Mouse (Mus musculus) kidney, embryonic 16.5 days (tissue): Measurements from ENCODE around the gene Etfb. TPM values are rescaled to one million over a fixed set of nuclear protein-coding genes. Genes with fewer than 3 reads are reported as not detected.

ENCODE experiments used
- ATAC-seq: fragments of 200-750 bp; cut with Nextera tagmentation; 2 replicates; pipeline ENCODE4 v1.8.0; 2017; ENCODE audit warnings: moderate TSS enrichment; ENCODE audit not compliant: low FRiP score, low TSS enrichment
- H3K27ac ChIP-seq: fragments of 300-500 bp; sonication (generic); 2 replicates; pipeline ENCODE4 v1.5.1; 2014; ENCODE audit warnings: low read length
- H3K27me3 ChIP-seq: fragments of 300-500 bp; sonication (generic); 2 replicates; pipeline ENCODE4 v1.6.1; 2014; ENCODE audit warnings: low read length, control low read depth, mixed read lengths; ENCODE audit not compliant: insufficient read depth
- H3K36me3 ChIP-seq: fragments of 300-500 bp; sonication (generic); 2 replicates; pipeline ENCODE4 v1.6.1; 2014; ENCODE audit warnings: low read length, control low read depth, mixed read lengths; ENCODE audit not compliant: insufficient read depth
- H3K4me1 ChIP-seq: fragments of 300-500 bp; sonication (generic); 2 replicates; pipeline ENCODE4 v1.6.1; 2014; ENCODE audit warnings: low read length, control low read depth, mixed read lengths; ENCODE audit not compliant: insufficient read depth
- H3K4me2 ChIP-seq: fragments of 300-500 bp; sonication (generic); replicated peaks from 2 replicates; pipeline ENCODE4 v1.6.1; 2014; ENCODE audit warnings: low read depth, low read length
- H3K4me3 ChIP-seq: fragments of 300-500 bp; sonication (generic); 2 replicates; pipeline ENCODE4 v1.5.1; 2014; ENCODE audit warnings: mild to moderate bottlenecking, low read length
- H3K9ac ChIP-seq: fragments of 300-500 bp; sonication (generic); replicated peaks from 2 replicates; pipeline ENCODE4 v1.6.1; 2014; ENCODE audit warnings: low read length
- H3K9me3 ChIP-seq: fragments of 300-500 bp; sonication (generic); 2 replicates; pipeline ENCODE4 v1.6.1; 2016; ENCODE audit warnings: low read length, control low read depth
- WGBS: fragments of 180-500 bp; shearing (Covaris S2); extraction: QIAGEN DNeasy Blood & Tissue Kit; methylation state at CpG from one replicate; pipeline ENCODE4 v1.1.7; 2014; 5-methylcytosine and 5-hydroxymethylcytosine counted together
- microRNA-seq: library from miRNA; unstranded; fragments of <30 nt; microRNA quantifications from one replicate; pipeline ENCODE4, GENCODE M21; 2016
- polyA plus RNA-seq: library from polyadenylated mRNA; unstranded; fragments of >200 nt; fragmentation: Nextera tagmentation; extraction: Ambion mirVana; gene quantifications from 2 replicates; pipeline ENCODE4 v1.2.1, GENCODE M21; 2015

The Etfb gene
- polyA plus RNA-seq, 1 experiment from 2014 or later, result 436 TPM

DNA sequence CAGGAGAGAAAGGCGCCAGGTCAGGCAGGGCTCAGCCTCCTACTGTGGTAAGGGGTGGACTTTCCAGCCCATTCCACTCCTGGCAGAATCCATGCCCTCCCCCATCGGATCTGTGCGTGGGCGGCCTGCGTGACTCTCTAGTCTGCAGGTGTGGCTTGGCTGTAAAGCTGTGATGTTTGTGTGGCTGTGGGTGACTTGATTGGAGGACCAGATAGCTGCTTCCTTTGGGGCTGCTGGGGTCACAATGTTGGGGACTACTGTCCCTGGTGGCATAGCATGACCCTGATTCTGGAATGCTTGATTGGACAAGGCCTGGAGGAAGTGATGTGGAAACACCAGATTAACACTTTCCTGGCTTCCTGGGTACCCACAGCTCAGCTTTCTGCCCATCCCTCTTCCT lies 44.8 kb downstream of the Etfb start:
- Histone ChIP-seq H3K4me3 (no peak overlapping the region), H3K27ac (no peak overlapping the region), H3K9me3 (no peaks in the 10 kb centered on the region), H3K9ac (no peak overlapping the region), H3K4me2 (no peak overlapping the region), H3K36me3 (no peaks in the 10 kb centered on the region), H3K4me1 (peaks cover 6% of the 10 kb centered on the region; the same call in 1 of the 2 replicates), H3K27me3 (peaks cover 9% of the 10 kb centered on the region; the same call in 1 of the 2 replicates)
- WGBS, result 30% methylated on average over 5 of the region's 5 CpGs
- ATAC-seq, result 0 out of 2 replicates have a peak, but pooled peaks have one; percentile 3

DNA sequence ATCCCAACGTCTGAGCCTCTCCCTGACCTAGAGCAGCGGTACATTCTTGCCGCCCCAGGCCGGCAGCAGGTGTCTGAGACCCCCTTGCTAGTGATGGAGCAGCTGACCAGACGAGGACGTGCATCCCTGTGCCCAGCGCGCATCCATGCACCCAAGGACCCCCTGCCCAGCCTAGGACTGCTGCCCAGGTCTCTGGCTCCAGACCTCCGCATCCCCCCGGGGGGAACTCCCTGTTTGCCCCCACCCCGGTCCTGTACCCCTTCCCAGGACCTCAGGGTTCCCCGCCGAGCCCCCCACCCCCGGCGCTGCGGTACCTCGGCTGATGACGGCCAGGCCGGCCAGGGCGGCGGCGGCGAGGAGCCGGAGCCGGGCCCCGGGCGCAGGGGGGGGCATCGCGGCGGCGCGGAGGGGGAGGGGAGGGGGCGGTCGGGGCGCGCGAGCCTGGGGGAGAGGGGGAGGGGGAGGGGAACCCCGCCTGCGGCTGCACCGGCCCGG lies 45.8 kb downstream of the Etfb start, which contains the start of gene Iglon5:
Iglon5 (minus strand) TSS at position 445 of the 495 bp plus-strand sequence.
- peak within 1 kb of the TSS; percentile 49 for H3K4me3 ChIP-seq
- under 1% methylated on average over 10 of the region's 41 CpGs for WGBS
- H3K9ac ChIP-seq, result peak within 1 kb of the TSS; percentile 66
- ATAC-seq, result peak; percentile 46
- H3K4me1 ChIP-seq, result peaks cover 6% of the 10 kb centered on the region; the same call in 1 of the 2 replicates
- no peaks in the 10 kb centered on the region for H3K9me3 ChIP-seq
- H3K36me3 ChIP-seq, result no peaks in the 10 kb centered on the region
- H3K4me2 ChIP-seq, result peak within 1 kb of the TSS; percentile 79
- no peak within 1 kb of the TSS for H3K27ac ChIP-seq
- H3K27me3 ChIP-seq, result peaks cover 9% of the 10 kb centered on the region; the same call in 1 of the 2 replicates

DNA sequence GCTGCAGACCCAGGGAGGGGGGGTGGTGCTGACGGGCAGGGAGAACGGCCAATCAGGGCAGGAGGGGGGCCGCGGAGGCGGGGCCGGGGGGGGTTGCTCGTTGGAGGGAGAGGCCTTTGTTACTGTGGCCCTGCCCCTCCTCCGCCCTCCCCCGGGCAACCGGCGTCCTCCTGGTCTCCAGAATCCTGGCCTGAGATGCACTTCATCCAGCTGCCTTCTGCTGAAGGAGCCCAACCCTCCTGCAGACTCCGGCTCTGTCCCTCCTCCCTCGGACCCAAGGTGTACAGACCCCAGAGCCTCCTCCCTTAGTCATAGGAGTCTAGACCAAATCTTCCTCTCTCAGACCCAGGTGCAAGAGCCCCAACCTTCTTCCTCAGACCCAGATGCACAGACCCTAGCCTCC lies 46.3 kb downstream of the Etfb start:
- H3K4me2 ChIP-seq, result peak overlapping the region; percentile 79
- no peaks in the 10 kb centered on the region for H3K36me3 ChIP-seq
- H3K4me1 ChIP-seq, result peaks cover 6% of the 10 kb centered on the region; the same call in 1 of the 2 replicates
- H3K9me3 ChIP-seq, result no peaks in the 10 kb centered on the region
- H3K27ac ChIP-seq, result no peak overlapping the region
- peak overlapping the region; percentile 49 for H3K4me3 ChIP-seq
- peaks cover 11% of the 10 kb centered on the region; the same call in 1 of the 2 replicates for H3K27me3 ChIP-seq
- ATAC-seq, result peak; percentile 79
- H3K9ac ChIP-seq, result peak overlapping the region; percentile 66
- 0% methylated on average over 6 of the region's 13 CpGs for WGBS

DNA sequence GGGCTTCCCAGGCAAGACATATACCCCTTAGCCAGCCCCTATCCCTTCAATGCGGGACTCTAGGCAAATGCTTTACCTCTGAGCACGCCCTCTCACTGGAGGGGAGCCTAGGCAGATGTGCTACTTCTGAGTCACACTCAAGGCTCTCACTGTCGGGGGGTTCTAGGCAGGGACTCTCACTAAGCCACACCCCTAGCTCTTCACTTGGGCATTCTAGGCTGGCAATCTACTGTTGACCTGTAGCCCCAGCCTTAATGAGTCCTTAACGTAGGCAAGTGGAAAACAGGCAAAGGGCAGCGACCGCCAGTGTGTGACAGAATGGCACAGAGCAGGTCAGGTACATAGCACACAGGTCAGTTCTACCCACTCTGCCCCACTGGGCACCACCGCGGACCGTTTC lies 47.0 kb downstream of the Etfb start:
- Histone ChIP-seq H3K4me2 (no peak overlapping the region), H3K36me3 (no peaks in the 10 kb centered on the region), H3K9ac (no peak overlapping the region), H3K27ac (no peak overlapping the region), H3K9me3 (no peaks in the 10 kb centered on the region), H3K4me3 (no peak overlapping the region), H3K27me3 (peaks cover 13% of the 10 kb centered on the region; the same call in 1 of the 2 replicates), H3K4me1 (peaks cover 6% of the 10 kb centered on the region; the same call in 1 of the 2 replicates)
- 53% methylated on average over 9 of the region's 9 CpGs for WGBS
- no peak for ATAC-seq

DNA sequence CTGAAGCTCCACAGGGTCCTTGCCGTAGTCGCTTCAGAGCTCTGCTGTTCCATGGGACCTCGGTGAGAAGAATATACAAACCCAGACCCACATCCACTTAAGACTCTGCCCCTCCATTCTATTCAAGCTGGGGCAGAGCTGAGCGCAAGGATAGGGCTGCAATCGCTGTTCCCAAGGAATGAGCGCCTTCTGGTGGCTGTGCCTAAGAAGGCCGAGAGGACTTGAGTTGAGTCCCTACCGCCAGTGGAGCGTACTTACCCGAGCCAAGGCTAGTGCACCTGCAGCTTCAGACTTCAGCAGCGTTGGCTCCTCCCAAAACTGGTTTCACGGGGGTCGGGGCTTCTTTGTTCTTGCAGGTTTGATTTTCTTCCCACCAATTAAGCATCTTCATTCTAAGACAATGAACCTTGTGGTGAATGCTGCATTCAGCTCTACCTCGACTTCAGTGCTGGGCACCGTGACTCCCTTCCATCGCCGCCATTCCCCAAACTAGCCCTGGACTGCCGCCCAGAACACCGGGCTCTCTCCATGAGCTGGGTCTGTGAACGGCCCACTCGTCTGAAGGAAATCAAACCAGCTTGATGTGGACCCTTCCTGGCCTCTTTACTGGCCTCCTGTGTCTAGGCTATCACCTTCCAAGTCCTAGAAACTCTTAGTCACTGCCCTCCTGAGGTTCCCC lies 51.6 kb downstream of the Etfb start:
- ATAC-seq, result peak; percentile 66; the same call in 1 of the 2 replicates
- Histone ChIP-seq H3K27me3 (peaks cover 9% of the 10 kb centered on the region; the same call in 1 of the 2 replicates), H3K9me3 (peaks cover 10% of the 10 kb centered on the region), H3K4me2 (peak overlapping the region; percentile 21; the same call in 1 of the 2 replicates), H3K9ac (no peak overlapping the region), H3K36me3 (no peaks in the 10 kb centered on the region), H3K4me1 (no peaks in the 10 kb centered on the region), H3K4me3 (no peak overlapping the region), H3K27ac (no peak overlapping the region)
- WGBS, result 11% methylated on average over 21 of the region's 21 CpGs

Small RNA genes lying within 50 kb of the gene (microRNA-seq; reads per million reads assigned to microRNA genes)
- gene Mir7051, result not detected

Other genes with a start within 250 kb of the Etfb start
- gene Zfp715, start 130.8 kb upstream of the Etfb start, polyA plus RNA-seq, result 14.9 TPM in 2 replicates
- gene Siglecf, start 92.7 kb upstream of the Etfb start, polyA plus RNA-seq, result not detected in 2 replicates
- gene Siglecg, start 35.9 kb upstream of the Etfb start, polyA plus RNA-seq, result 1.6 and 2.4 TPM in 2 replicates
- not detected in 2 replicates for gene Lim2, start 16.4 kb upstream of the Etfb start, polyA plus RNA-seq
- 0.92 TPM in 1 of 2 replicates, not detected in the other for gene Nkg7, start 7.0 kb upstream of the Etfb start, polyA plus RNA-seq
- not detected in 2 replicates for gene Cldnd2, start 3.3 kb upstream of the Etfb start, polyA plus RNA-seq
- gene Gm45233, start within 50 bp of the Etfb start, polyA plus RNA-seq, result 1.2 TPM in 1 of 2 replicates, not detected in the other
- 4.6 and 5.5 TPM in 2 replicates for gene Vsig10l, start 19.1 kb downstream of the Etfb start, polyA plus RNA-seq
- 0.37 and 0.59 TPM in 2 replicates for gene Iglon5, start 46.0 kb downstream of the Etfb start, polyA plus RNA-seq
- gene 4931406B18Rik, start 61.9 kb downstream of the Etfb start, polyA plus RNA-seq, result not detected in 2 replicates
- 0.49 and 0.81 TPM in 2 replicates for gene Cd33, start 100.3 kb downstream of the Etfb start, polyA plus RNA-seq
- 3.7 and 3.8 TPM in 2 replicates for gene Zfp658, start 118.2 kb downstream of the Etfb start, polyA plus RNA-seq
- gene Zfp719, start 135.5 kb downstream of the Etfb start, polyA plus RNA-seq, result 13.8 and 14.1 TPM in 2 replicates
- gene Zfp819, start 163.1 kb downstream of the Etfb start, polyA plus RNA-seq, result 0.06 and 0.24 TPM in 2 replicates
- gene Ceacam18, start 190.6 kb downstream of the Etfb start, polyA plus RNA-seq, result not detected in 2 replicates
- 0.64 and 1.3 TPM in 2 replicates for gene Siglece, start 216.1 kb downstream of the Etfb start, polyA plus RNA-seq
- 15.7 and 19.7 TPM in 2 replicates for gene Ctu1, start 227.9 kb downstream of the Etfb start, polyA plus RNA-seq
- not detected in 2 replicates for gene Klk14, start 246.3 kb downstream of the Etfb start, polyA plus RNA-seq